Mouse (Mus musculus): Measurements from ENCODE around the gene Atxn10. TPM values are rescaled to one million over a fixed set of nuclear protein-coding genes. Genes with fewer than 3 reads are reported as not detected.

The Atxn10 gene
- polyA plus RNA-seq, 1 experiment = 274 TPM

DNA sequence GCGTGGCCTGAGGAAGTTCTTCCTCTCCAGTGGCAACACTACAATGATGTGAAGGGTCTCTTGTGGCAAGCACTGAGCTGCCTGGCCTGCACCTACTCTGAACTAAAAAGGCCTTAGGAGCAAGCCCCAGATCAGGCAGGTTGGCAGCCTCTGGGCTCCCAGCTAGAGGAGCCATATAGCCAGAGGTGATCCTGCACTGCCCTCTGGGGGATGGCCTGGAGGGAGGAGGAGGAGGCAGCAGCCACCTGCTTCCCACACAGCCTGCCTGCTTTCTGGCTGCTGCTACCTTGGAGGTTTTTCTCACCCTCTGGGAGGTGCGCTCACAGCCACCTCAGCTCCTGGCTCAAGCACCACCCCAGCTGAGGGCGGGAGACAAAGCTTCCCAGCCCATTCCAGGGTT lies 144.6 kb downstream of the Atxn10 start:
- TF ChIP-seq CTCF (IDR thresholded peaks at IDR 0.05; ENCODE audit: borderline replicate concordance, insufficient read depth, low read depth, low read length) (peak; percentile 73), POLR2A (IDR thresholded peaks at IDR 0.05; ENCODE audit: borderline replicate concordance, insufficient read depth, low read length) (no peak)
- H3K4me1 ChIP-seq (ENCODE audit: control insufficient read depth, insufficient read depth, low read length) = peaks cover 17% of the 10 kb centered on the region
- WGBS = 35% methylated on average over 3 of the region's 3 CpGs
- no peaks in the 10 kb centered on the region for H3K27me3 ChIP-seq (ENCODE audit: control insufficient read depth, insufficient read depth, low read length)
- no peak overlapping the region for H3K4me3 ChIP-seq (replicated peaks; ENCODE audit: insufficient read depth, low read depth, low read length)
- no peak overlapping the region for H3K27ac ChIP-seq (ENCODE audit: insufficient read depth, low read length)
- peak; percentile 49 to 53 for DNase-seq

DNA sequence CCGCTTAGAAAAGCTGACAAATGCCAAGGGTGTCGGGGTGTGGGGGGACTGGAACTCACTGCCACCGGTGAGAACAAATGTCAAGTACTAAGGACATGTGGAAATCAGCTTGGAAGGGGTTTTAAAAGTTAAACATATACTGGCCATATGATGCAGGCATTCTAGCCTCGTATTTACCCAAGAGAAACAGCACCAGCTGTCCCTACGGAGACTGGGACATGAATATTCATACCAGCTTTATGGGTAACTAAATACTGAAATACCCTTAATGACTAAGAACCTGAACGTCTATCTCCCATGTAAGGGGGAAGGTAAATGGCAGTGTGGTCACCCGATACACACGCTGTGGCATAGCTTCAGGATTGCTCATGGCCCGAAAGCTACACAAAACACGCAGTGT lies 152.9 kb downstream of the Atxn10 start:
- Histone ChIP-seq H3K27ac (ENCODE audit: insufficient read depth, low read length) (no peak overlapping the region), H3K4me1 (ENCODE audit: control insufficient read depth, insufficient read depth, low read length) (peaks cover under 1% of the 10 kb centered on the region; the same call in 1 of the 2 replicates), H3K4me3 (replicated peaks; ENCODE audit: insufficient read depth, low read depth, low read length) (no peak overlapping the region), H3K27me3 (ENCODE audit: control insufficient read depth, insufficient read depth, low read length) (no peaks in the 10 kb centered on the region)
- no peak for DNase-seq
- WGBS = 87% methylated on average over 10 of the region's 10 CpGs
- no peak for TF ChIP-seq CTCF (IDR thresholded peaks at IDR 0.05; ENCODE audit: borderline replicate concordance, insufficient read depth, low read depth, low read length)
- no peak for TF ChIP-seq POLR2A (IDR thresholded peaks at IDR 0.05; ENCODE audit: borderline replicate concordance, insufficient read depth, low read length)

DNA sequence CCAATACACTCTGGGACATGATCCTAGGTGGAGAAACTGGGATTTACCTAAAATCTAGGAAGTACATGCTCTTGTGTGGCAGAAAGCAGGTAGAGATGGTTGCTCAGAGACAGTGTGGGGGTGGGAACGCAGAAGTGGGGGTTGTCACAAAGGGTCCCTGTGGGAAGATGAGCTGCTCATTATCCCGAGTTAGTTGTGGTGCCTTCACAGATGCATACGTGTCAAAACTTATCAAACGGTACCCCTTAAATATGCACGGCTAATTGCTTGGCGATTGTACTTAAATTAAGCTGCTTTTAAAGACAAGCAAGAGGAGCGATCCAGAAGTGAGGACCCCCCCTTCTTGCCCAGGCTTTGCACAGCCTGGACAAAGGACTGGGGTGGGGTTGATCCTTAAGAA lies 153.7 kb downstream of the Atxn10 start:
- no peaks in the 10 kb centered on the region for H3K27me3 ChIP-seq (ENCODE audit: control insufficient read depth, insufficient read depth, low read length)
- WGBS = 48% methylated on average over 7 of the region's 7 CpGs
- TF ChIP-seq CTCF (IDR thresholded peaks at IDR 0.05; ENCODE audit: borderline replicate concordance, insufficient read depth, low read depth, low read length) (no peak), POLR2A (IDR thresholded peaks at IDR 0.05; ENCODE audit: borderline replicate concordance, insufficient read depth, low read length) (no peak)
- no peak overlapping the region for H3K4me3 ChIP-seq (replicated peaks; ENCODE audit: insufficient read depth, low read depth, low read length)
- no peak for DNase-seq
- H3K4me1 ChIP-seq (ENCODE audit: control insufficient read depth, insufficient read depth, low read length) = peaks cover 9% of the 10 kb centered on the region
- no peak overlapping the region for H3K27ac ChIP-seq (ENCODE audit: insufficient read depth, low read length)

DNA sequence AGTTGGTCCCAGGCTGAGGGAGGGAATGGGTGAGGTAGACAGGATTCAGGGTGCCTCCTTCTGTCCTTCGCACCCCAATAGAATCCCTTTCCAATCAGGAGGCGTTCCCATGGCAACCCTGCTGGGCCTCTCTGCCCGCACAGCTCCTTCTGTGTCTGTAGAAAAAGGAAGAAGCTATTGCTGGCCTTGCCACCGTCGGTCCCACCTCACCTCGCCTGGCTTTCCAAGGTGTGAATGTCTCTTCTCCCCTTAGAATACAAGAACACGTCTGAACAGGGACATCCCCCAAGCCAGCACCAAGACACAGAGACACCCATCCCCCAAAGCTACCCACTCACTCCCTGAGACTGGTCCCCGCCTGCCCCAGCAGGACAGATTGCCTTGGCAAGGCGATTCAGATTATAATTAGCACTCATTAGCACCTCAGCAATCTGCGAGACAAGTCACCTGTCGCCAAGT lies 158.1 kb downstream of the Atxn10 start:
- Histone ChIP-seq H3K4me1 (ENCODE audit: control insufficient read depth, insufficient read depth, low read length) (peaks cover 11% of the 10 kb centered on the region), H3K4me3 (replicated peaks; ENCODE audit: insufficient read depth, low read depth, low read length) (no peak overlapping the region), H3K27me3 (ENCODE audit: control insufficient read depth, insufficient read depth, low read length) (no peaks in the 10 kb centered on the region), H3K27ac (ENCODE audit: insufficient read depth, low read length) (no peak overlapping the region)
- DNase-seq = peak; percentile 27 to 47
- 7% methylated on average over 11 of the region's 11 CpGs for WGBS
- TF ChIP-seq CTCF (IDR thresholded peaks at IDR 0.05; ENCODE audit: borderline replicate concordance, insufficient read depth, low read depth, low read length) = no peak
- no peak for TF ChIP-seq POLR2A (IDR thresholded peaks at IDR 0.05; ENCODE audit: borderline replicate concordance, insufficient read depth, low read length)

DNA sequence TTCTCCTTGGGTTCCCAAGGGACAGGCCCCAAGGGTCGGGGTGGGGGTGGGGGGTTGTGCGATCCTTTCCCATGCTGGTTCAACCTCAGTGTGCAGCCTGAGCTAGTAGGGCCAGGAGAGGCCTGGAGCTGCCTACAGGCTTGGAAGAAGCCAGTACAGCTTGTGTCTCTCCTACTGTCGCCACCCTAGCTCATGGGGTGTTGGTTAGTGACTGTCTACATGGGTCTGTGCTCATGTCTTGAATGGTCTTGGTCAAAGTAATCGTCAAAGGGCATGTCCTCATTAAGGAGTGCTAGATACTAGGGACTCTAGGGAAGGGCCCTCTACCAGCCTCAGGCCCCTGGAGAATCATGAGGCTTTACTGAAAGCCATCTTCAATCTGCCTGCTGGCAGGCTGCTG lies 161.5 kb downstream of the Atxn10 start:
- TF ChIP-seq CTCF (IDR thresholded peaks at IDR 0.05; ENCODE audit: borderline replicate concordance, insufficient read depth, low read depth, low read length) (no peak), POLR2A (IDR thresholded peaks at IDR 0.05; ENCODE audit: borderline replicate concordance, insufficient read depth, low read length) (no peak)
- no peak for DNase-seq
- H3K27me3 ChIP-seq (ENCODE audit: control insufficient read depth, insufficient read depth, low read length) = no peaks in the 10 kb centered on the region
- H3K4me1 ChIP-seq (ENCODE audit: control insufficient read depth, insufficient read depth, low read length) = peaks cover 11% of the 10 kb centered on the region
- WGBS = 92% methylated on average over 4 of the region's 4 CpGs
- H3K27ac ChIP-seq (ENCODE audit: insufficient read depth, low read length) = no peak overlapping the region
- H3K4me3 ChIP-seq (replicated peaks; ENCODE audit: insufficient read depth, low read depth, low read length) = no peak overlapping the region

DNA sequence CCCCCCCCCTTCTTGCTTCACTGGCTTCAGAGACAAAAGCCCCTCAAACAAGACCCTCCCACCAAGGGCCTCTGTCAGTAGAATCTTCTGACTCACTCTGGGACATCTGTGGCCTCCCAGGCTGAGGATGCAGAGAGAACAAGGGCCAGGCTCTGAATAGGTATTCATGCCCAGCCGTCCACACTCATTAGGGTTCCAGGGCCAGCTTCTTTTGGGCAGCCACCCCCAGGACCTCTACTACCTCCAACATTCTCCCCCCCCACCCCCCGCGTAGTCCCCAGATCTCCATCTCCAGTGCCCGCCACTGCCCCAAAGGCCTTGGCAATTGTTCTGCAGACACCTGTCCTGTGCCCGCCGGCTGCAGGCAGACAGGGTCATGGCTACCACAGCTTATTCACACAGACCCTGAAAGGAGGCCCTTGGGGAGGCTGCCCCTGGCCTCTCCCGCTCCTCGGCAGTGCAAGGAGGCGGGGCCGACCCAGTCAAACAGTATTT lies 162.0 kb downstream of the Atxn10 start:
- no peak overlapping the region for H3K4me3 ChIP-seq (replicated peaks; ENCODE audit: insufficient read depth, low read depth, low read length)
- WGBS = 40% methylated on average over 10 of the region's 10 CpGs
- DNase-seq = no peak
- H3K27ac ChIP-seq (ENCODE audit: insufficient read depth, low read length) = no peak overlapping the region
- H3K4me1 ChIP-seq (ENCODE audit: control insufficient read depth, insufficient read depth, low read length) = peaks cover 11% of the 10 kb centered on the region
- TF ChIP-seq CTCF (IDR thresholded peaks at IDR 0.05; ENCODE audit: borderline replicate concordance, insufficient read depth, low read depth, low read length) (no peak), POLR2A (IDR thresholded peaks at IDR 0.05; ENCODE audit: borderline replicate concordance, insufficient read depth, low read length) (no peak)
- no peaks in the 10 kb centered on the region for H3K27me3 ChIP-seq (ENCODE audit: control insufficient read depth, insufficient read depth, low read length)

DNA sequence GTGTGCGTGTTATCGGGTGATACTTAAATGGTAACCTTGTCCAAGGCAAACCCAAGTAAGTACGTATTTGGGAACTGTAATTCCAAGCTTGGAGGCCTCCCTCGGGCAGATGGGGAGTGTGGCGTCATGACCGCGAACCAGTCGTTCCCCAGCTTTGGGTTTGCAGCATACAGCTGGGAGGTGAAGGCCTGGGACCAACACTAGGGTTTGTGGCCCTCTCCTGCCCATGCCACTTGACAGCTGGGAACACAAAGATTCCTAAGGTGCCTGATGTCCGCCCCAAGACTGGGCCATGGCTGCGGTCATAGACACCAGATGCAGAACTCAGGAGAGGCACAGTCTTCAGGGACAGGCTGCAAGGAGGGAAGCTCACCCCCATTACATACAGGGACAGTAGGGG lies 164.2 kb downstream of the Atxn10 start:
- no peak overlapping the region for H3K27ac ChIP-seq (ENCODE audit: insufficient read depth, low read length)
- 92% methylated on average over 10 of the region's 10 CpGs for WGBS
- no peak for DNase-seq
- H3K4me1 ChIP-seq (ENCODE audit: control insufficient read depth, insufficient read depth, low read length) = no peaks in the 10 kb centered on the region
- no peak for TF ChIP-seq CTCF (IDR thresholded peaks at IDR 0.05; ENCODE audit: borderline replicate concordance, insufficient read depth, low read depth, low read length)
- TF ChIP-seq POLR2A (IDR thresholded peaks at IDR 0.05; ENCODE audit: borderline replicate concordance, insufficient read depth, low read length) = no peak
- no peaks in the 10 kb centered on the region for H3K27me3 ChIP-seq (ENCODE audit: control insufficient read depth, insufficient read depth, low read length)
- H3K4me3 ChIP-seq (replicated peaks; ENCODE audit: insufficient read depth, low read depth, low read length) = no peak overlapping the region

DNA sequence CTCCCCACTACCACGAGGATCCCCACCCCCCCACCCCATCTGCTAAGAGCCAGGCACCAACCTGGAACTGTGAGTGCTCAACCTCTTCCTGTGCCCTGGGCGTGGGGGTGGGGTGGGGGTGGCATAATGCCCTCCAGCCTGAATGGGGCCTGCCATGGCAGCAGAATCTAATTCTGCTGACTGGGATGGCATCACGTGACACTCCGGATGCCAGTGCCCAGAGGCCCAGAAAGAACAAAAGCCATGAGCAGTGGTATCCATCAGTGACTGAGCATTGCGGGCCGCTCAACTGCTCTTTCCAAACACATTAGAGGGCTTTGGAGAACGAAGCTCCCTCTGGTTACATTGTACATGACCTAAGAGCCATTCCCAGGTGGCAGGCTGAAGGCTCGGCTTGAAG lies 167.1 kb downstream of the Atxn10 start, which contains the start of gene 7530416G11Rik:
Gene 7530416G11Rik (minus strand): TSS at position 101 of the 400 bp plus-strand sequence.
- Histone ChIP-seq H3K27ac (ENCODE audit: insufficient read depth, low read length) (no peak within 1 kb of the TSS), H3K27me3 (ENCODE audit: control insufficient read depth, insufficient read depth, low read length) (no peaks in the 10 kb centered on the region), H3K4me1 (ENCODE audit: control insufficient read depth, insufficient read depth, low read length) (peaks cover 3% of the 10 kb centered on the region; the same call in 1 of the 2 replicates), H3K4me3 (replicated peaks; ENCODE audit: insufficient read depth, low read depth, low read length) (no peak within 1 kb of the TSS)
- TF ChIP-seq CTCF (IDR thresholded peaks at IDR 0.05; ENCODE audit: borderline replicate concordance, insufficient read depth, low read depth, low read length) (no peak), POLR2A (IDR thresholded peaks at IDR 0.05; ENCODE audit: borderline replicate concordance, insufficient read depth, low read length) (no peak)
- WGBS = 85% methylated on average over 8 of the region's 8 CpGs
- no peak for DNase-seq

Data from cerebellum, adult 2 months (tissue).